ENCODE assay signal across 12 mouse cellular contexts in the genomic region with DNA sequence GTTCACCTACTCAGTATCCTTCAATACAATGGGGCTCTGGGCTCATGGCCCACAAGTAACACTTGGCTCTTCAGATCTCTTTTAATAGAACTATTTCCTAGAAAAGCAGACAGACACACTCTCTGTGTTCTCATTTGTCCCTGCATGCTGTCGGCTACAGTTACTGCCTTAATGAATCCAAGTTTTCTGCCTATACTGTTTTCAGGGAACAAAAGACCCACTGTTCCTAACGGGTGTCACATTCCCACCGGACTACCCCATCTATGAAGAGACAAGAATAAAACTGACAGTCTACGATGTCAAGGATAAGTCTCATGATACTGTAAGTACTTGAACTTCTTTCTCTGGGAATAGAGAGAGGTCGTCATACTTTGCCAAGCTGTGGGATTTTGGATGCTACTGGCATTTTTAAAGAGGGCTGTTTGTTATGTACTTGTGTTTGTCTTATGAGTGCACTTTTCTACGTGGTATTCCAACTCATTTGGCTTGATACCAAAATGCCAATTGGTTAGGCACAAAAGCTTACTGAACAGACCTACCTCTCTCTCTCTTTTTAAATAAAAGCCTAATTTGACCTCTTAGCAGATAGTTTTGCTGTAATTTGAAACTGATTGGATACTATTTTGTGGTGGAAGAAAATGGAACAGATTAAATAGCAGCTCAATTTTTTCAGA.
DNase-seq lines count a peak whose midpoint lies in the region; ATAC-seq lines count a peak whose summit lies in the region.
"Had no signal": no experiment of that assay in that cellular context is flagged by ENCODE, and none has a peak within 500 bp of the region (broad histone marks: within the 10 kb centered on the region; RNA-seq: fewer than 3 reads in every experiment).

No protein-coding gene starts in this region.

- H3K4me1 ChIP-seq in neural tube, embryonic 12.5 days, result peaks cover 11% of the 10 kb centered on the region; the same call in 1 of the 2 replicates
- H3K4me1 ChIP-seq in neural tube, embryonic 15.5 days, result peaks cover 11% of the 10 kb centered on the region
- H3K4me1 ChIP-seq in hindbrain, embryonic 15.5 days (replicated peaks), result peaks cover 9% of the 10 kb centered on the region

- no peaks in the 10 kb centered on the region for H3K27me3 ChIP-seq in neural tube, embryonic 12.5 days (replicated peaks)
- H3K27me3 ChIP-seq in neural tube, embryonic 15.5 days (replicated peaks), result no peaks in the 10 kb centered on the region
- no peaks in the 10 kb centered on the region for H3K27me3 ChIP-seq in hindbrain, embryonic 15.5 days

- no peaks in the 10 kb centered on the region for H3K36me3 ChIP-seq in neural tube, embryonic 12.5 days
- no peaks in the 10 kb centered on the region for H3K36me3 ChIP-seq in neural tube, embryonic 15.5 days
- H3K36me3 ChIP-seq in hindbrain, embryonic 15.5 days, result no peaks in the 10 kb centered on the region

- no peak overlapping the region for H3K27ac ChIP-seq in neural tube, embryonic 12.5 days
- no peak overlapping the region for H3K27ac ChIP-seq in neural tube, embryonic 15.5 days (replicated peaks)
- H3K27ac ChIP-seq in hindbrain, embryonic 15.5 days (replicated peaks), result no peak overlapping the region

- 55% methylated on average over 6 of the region's 6 CpGs for WGBS in neural tube, embryonic 12.5 days
- WGBS in neural tube, embryonic 15.5 days, result 42% methylated on average over 6 of the region's 6 CpGs
- WGBS in hindbrain, embryonic 15.5 days, result 28% methylated on average over 6 of the region's 6 CpGs

- no peak overlapping the region for H3K4me2 ChIP-seq in neural tube, embryonic 12.5 days (replicated peaks)
- H3K4me2 ChIP-seq in neural tube, embryonic 15.5 days, result no peak overlapping the region
- H3K4me2 ChIP-seq in hindbrain, embryonic 15.5 days, result no peak overlapping the region
- H3K4me2 ChIP-seq: liver, embryonic 11.5 days had no signal

- no peaks in the 10 kb centered on the region for H3K9me3 ChIP-seq in neural tube, embryonic 12.5 days
- H3K9me3 ChIP-seq in neural tube, embryonic 15.5 days (replicated peaks), result no peaks in the 10 kb centered on the region
- no peaks in the 10 kb centered on the region for H3K9me3 ChIP-seq in hindbrain, embryonic 15.5 days

- ATAC-seq in neural tube, embryonic 12.5 days (ENCODE audit: low FRiP score, low read depth), result peak; percentile 64
- no peak for ATAC-seq in neural tube, embryonic 15.5 days (ENCODE audit: low FRiP score)
- peak; percentile 56 for ATAC-seq in hindbrain, embryonic 15.5 days (ENCODE audit: low FRiP score, low read depth)
- ATAC-seq: intestine, embryonic 16.5 days had no signal

- peak; percentile 39 to 51 for DNase-seq in heart, adult 18-20 months
- no peak for DNase-seq in heart, postnatal 14 days
- no peak for DNase-seq in left cerebral cortex, adult 8-10 months (ENCODE audit: low spot score in 2 of 2)
- no peak for DNase-seq in cerebellum, postnatal 10 days
- no peak for DNase-seq in cerebellum, adult 9-11 months
- DNase-seq: lung, postnatal 14 days had no signal

- H3K4me3 ChIP-seq in neural tube, embryonic 12.5 days, result no peak overlapping the region
- H3K4me3 ChIP-seq in neural tube, embryonic 15.5 days (replicated peaks), result no peak overlapping the region
- no peak overlapping the region for H3K4me3 ChIP-seq in hindbrain, embryonic 15.5 days
- H3K4me3 ChIP-seq: myocyte had no signal

- H3K9ac ChIP-seq in neural tube, embryonic 12.5 days, result no peak overlapping the region
- H3K9ac ChIP-seq in neural tube, embryonic 15.5 days (replicated peaks), result no peak overlapping the region
- no peak overlapping the region for H3K9ac ChIP-seq in hindbrain, embryonic 15.5 days

- intact Hi-C loops in heart, postnatal 14 days (cut with DNase I), result no loop called here

Comparison
In these comparisons a context has a peak if more than half of its experiments do, and no peak if none do; other contexts are left out.
1. DNase-seq: peak in heart, adult 18-20 months (2 of 2); none in heart, postnatal 14 days (0 of 2), left cerebral cortex, adult 8-10 months (0 of 2), cerebellum, postnatal 10 days (0 of 2) and cerebellum, adult 9-11 months (single experiment).